Mouse (Mus musculus): ENCODE results near the gene Zic5.

Zic5 gene

DNA sequence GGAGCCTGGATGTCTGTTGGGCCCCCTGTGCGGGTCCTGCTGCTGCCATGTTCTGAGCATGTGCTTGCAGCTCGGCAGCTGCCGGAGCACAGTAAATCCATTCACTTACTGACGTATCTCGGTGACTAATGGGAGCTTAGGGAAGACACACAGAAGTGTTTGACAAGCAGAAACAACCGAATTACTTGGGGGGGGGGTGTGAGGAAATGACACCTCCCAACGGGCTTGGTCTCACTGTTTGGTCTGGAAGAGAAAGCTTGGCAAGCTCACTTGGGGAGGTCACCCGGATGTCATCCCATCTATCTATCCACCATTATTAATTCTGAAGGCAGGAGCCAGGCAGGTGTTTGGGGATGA lies 38.3 kb downstream of the Zic5 start:
- no peak for DNase-seq

DNA sequence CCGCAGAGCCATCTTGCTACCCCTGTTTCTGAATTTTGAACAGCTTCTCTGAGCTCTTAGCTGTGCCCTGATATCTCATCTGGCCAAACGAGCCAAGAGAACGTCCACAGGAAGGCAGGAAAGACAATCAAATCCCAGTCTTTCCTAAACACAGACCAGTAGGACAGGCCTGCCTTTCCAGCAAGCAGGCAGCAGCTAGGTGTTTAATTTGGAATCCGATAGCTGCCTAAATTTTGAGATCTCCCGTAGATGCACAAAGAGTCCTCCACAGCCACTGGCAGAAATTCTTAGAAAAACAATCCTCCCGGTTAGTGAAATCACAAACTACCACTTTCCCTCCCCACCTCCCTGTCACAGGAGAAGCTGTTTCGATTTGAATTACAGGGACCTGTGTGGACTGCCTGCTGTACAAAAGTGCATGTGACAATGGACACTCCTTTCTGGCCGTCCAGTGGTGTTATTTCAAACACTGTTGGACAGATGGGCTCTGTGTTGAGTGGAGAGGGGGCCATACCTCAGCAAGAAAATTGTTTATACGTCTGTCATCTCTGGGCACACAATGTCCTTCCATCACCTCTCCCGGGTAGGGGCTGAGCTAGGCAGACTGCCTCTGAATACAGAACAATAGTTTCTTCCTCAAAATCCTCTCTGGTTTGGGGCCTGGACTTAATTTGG lies 38.8 kb downstream of the Zic5 start:
- DNase-seq: no peak

DNA sequence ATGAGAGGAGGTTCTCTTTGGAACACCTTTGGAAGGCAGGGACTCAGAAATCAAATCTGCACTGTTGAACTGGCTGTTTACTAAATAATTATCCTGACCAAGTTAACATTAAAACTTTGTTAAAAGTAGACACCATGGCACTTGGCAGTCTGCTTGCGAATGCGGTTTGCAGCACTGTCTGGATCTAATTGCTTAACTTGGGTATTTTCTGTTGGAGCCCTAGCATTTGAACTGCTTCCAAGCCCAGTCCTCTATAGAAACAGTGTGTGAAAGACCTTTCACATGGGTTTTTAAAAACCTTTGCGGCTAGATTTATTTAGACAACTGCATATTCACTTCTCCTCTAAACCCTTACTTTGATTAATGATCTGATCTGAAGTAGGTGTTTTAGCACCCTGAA lies 41.0 kb downstream of the Zic5 start:
- DNase-seq: no peak

DNA sequence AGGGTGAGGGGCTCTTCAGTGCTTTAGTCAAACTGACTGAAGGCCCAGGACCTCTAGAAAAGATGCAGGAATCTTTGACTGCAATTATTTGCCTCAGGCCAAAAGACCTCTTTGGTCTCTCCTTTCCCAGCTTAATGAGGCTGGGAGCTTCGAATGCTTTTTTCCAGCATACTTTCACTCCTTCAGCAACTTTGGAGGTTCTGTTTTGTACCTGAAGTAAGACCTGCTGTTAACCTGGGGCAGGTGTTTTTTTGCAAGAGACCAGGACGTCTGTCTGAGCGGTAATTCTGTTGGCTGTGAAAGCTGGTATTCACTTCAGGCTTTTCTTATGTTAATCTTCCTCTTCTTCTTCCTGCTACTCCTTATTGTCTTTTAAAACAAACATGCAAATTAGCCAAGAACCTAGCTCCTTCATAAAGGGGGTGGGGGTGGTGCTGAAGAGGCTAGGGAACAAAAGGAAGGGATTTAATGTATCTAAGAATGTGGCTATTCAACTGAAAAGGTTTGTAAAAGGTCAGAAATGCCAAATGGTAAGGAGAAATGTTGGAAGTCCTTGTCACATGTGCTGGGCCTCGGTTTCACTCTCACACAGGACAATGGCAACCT lies 49.2 kb downstream of the Zic5 start:
- DNase-seq: no peak

GRCm38 (mm10) chr14:122414786-122415185 lies 50.7 kb downstream of the Zic5 start:
- no peak for DNase-seq

GRCm38 (mm10) chr14:122413542-122413928 lies 51.9 kb downstream of the Zic5 start:
- DNase-seq: no peak

- no peak for DNase-seq
Measured at GRCm38 (mm10) chr14:122412841-122413541, 52.5 kb downstream of the Zic5 start.
